Mouse (Mus musculus) layer of hippocampus, adult 9-10 months (tissue): ENCODE measurements around the gene B3galnt2.
A peak's percentile ranks its signal among the peaks of the same experiment; 100 is the strongest.
"Not testable (repeated sequence)": the region's sequence is repeated elsewhere in the genome, so short reads cannot be mapped to it uniquely, and the experiment has no call there.

Experiments used
- DNase-seq: peaks from one replicate; pipeline ENCODE4 v3.0.0; 2022; ENCODE audit warnings: low spot score

Gene B3galnt2

GRCm38 (mm10) chr13:14011454-14011995, 57.3 kb downstream of the B3galnt2 start:
- DNase-seq, result no peak

GRCm38 (mm10) chr13:14014001-14014400, 59.7 kb downstream of the B3galnt2 start:
- DNase-seq, result no peak

GRCm38 (mm10) chr13:14014540-14014939, 60.3 kb downstream of the B3galnt2 start:
- no peak for DNase-seq

GRCm38 (mm10) chr13:14015609-14016008, 61.3 kb downstream of the B3galnt2 start:
- DNase-seq, result no peak

GRCm38 (mm10) chr13:14018283-14018682, 64.0 kb downstream of the B3galnt2 start:
- no peak for DNase-seq

- DNase-seq, result no peak
Observed at GRCm38 (mm10) chr13:14018852-14019251, 64.6 kb downstream of the B3galnt2 start.

- not testable (repeated sequence) for DNase-seq
Observed at GRCm38 (mm10) chr13:14021417-14021816, 67.1 kb downstream of the B3galnt2 start.

GRCm38 (mm10) chr13:14025554-14025953, 71.3 kb downstream of the B3galnt2 start:
- no peak for DNase-seq

- no peak for DNase-seq
Observed at GRCm38 (mm10) chr13:14026154-14026820, 72.0 kb downstream of the B3galnt2 start.

GRCm38 (mm10) chr13:14033309-14034072, 79.2 kb downstream of the B3galnt2 start:
- DNase-seq, result no peak

- DNase-seq, result no peak
Observed at GRCm38 (mm10) chr13:14034073-14034348, 79.7 kb downstream of the B3galnt2 start.

- DNase-seq, result not testable (repeated sequence)
Observed at GRCm38 (mm10) chr13:14035352-14035751, 81.1 kb downstream of the B3galnt2 start.

- no peak for DNase-seq
Observed at GRCm38 (mm10) chr13:14035875-14036630, 81.8 kb downstream of the B3galnt2 start.

GRCm38 (mm10) chr13:14038911-14039291, 84.6 kb downstream of the B3galnt2 start:
- no peak for DNase-seq

- peak; percentile 87 for DNase-seq
Observed at GRCm38 (mm10) chr13:14039292-14039965, 85.2 kb downstream of the B3galnt2 start, which contains the start of gene Tbce. TSS of gene Tbce (minus strand) at chr13:14039638.

- DNase-seq, result peak; percentile 4
Observed at GRCm38 (mm10) chr13:14040186-14040585, 85.9 kb downstream of the B3galnt2 start.

- no peak for DNase-seq
Observed at GRCm38 (mm10) chr13:14043851-14044250, 89.6 kb downstream of the B3galnt2 start.

- no peak for DNase-seq
Observed at GRCm38 (mm10) chr13:14044521-14044920, 90.3 kb downstream of the B3galnt2 start.
